8 mouse cellular contexts compared by ENCODE assay signal in genomic region chr2:181365655-181366075, GRCm38 (mm10). TPM values are rescaled to one million over a fixed set of nuclear protein-coding genes. Genes with fewer than 3 reads are reported as not detected.
DNase-seq lines count a peak whose midpoint lies in the region; ATAC-seq and TF ChIP-seq lines count a peak whose summit lies in the region.

No protein-coding gene starts in this region.

- no peak for DNase-seq in gastrocnemius, adult 2 months
- DNase-seq in gastrocnemius, adult 18-20 months (ENCODE audit: low spot score), result no peak
- DNase-seq in embryo, embryonic 11.5 days (ENCODE audit: low read depth, low spot score), result peak; percentile 14
- DNase-seq in hindbrain, postnatal 0 days (ENCODE audit: low spot score), result no peak
- no peak for DNase-seq in cerebellum, adult 9-11 months
- no peak for DNase-seq in layer of hippocampus, postnatal 10 days (ENCODE audit: low spot score in 2 of 2)

- H3K36me3 ChIP-seq in hindbrain, postnatal 0 days (ENCODE audit: insufficient read depth, low read length), result peaks cover 15% of the 10 kb centered on the region
- H3K36me3 ChIP-seq in midbrain, embryonic 13.5 days, result peaks cover 41% of the 10 kb centered on the region

- no peak for TF ChIP-seq CTCF in gastrocnemius, adult 2 months (IDR thresholded peaks at IDR 0.05)
- no peak; the same call in 1 of the 2 replicates for TF ChIP-seq CTCF in hindbrain, postnatal 0 days (IDR thresholded peaks at IDR 0.05; ENCODE audit: low read depth)

- H3K4me1 ChIP-seq in hindbrain, postnatal 0 days (ENCODE audit: insufficient read depth, low read length), result peaks cover 23% of the 10 kb centered on the region; the same call in 1 of the 2 replicates
- peaks cover 48% of the 10 kb centered on the region for H3K4me1 ChIP-seq in midbrain, embryonic 13.5 days (replicated peaks)

- WGBS in hindbrain, postnatal 0 days, result 0% methylated on average over 20 of the region's 20 CpGs
- WGBS in midbrain, embryonic 13.5 days, result 0% methylated on average over 20 of the region's 20 CpGs

- H3K9me3 ChIP-seq in hindbrain, postnatal 0 days (ENCODE audit: low read length), result no peaks in the 10 kb centered on the region
- no peaks in the 10 kb centered on the region for H3K9me3 ChIP-seq in midbrain, embryonic 13.5 days

- peak overlapping the region; percentile 96 for H3K4me2 ChIP-seq in hindbrain, postnatal 0 days (ENCODE audit: low read depth, low read length)
- peak overlapping the region; percentile 98 for H3K4me2 ChIP-seq in midbrain, embryonic 13.5 days (replicated peaks)

- peak overlapping the region; percentile 70 for H3K9ac ChIP-seq in hindbrain, postnatal 0 days (replicated peaks; ENCODE audit: low read length)
- H3K9ac ChIP-seq in midbrain, embryonic 13.5 days (replicated peaks), result peak overlapping the region; percentile 95

- peak overlapping the region; percentile 98 for H3K27ac ChIP-seq in gastrocnemius, adult 2 months
- H3K27ac ChIP-seq in hindbrain, postnatal 0 days, result peak overlapping the region; percentile 91
- H3K27ac ChIP-seq in midbrain, embryonic 13.5 days, result peak overlapping the region; percentile 85

- peak; percentile 28 for ATAC-seq in CD4-positive, CD25-positive, alpha-beta regulatory T cell, adult 4 months
- ATAC-seq in hindbrain, postnatal 0 days, result peak; percentile 61
- ATAC-seq in midbrain, embryonic 13.5 days, result peak; percentile 82

- H3K27me3 ChIP-seq in hindbrain, postnatal 0 days (ENCODE audit: insufficient read depth, low read length), result no peaks in the 10 kb centered on the region
- no peaks in the 10 kb centered on the region for H3K27me3 ChIP-seq in midbrain, embryonic 13.5 days

- intact Hi-C loops in gastrocnemius, adult 2 months (cut with DNase I), result no loop called here

- H3K4me3 ChIP-seq in gastrocnemius, adult 2 months, result peak overlapping the region; percentile 98
- H3K4me3 ChIP-seq in hindbrain, postnatal 0 days (ENCODE audit: low read length), result peak overlapping the region; percentile 73
- H3K4me3 ChIP-seq in midbrain, embryonic 13.5 days (replicated peaks), result peak overlapping the region; percentile 95

RNA-seq across cellular contexts. Expression of gene Arfrp1, which starts 0.5 kb away (rescaled TPM):
- 10 to 100 TPM; 23.6 to 30.8 TPM for total RNA-seq in gastrocnemius, adult 2 months (2021)
- total RNA-seq in gastrocnemius, adult 18-20 months (2021), result 10 to 100 TPM; 23.0 to 26.5 TPM
- 10 to 100 TPM; 67.6 to 76.2 TPM for polyA plus RNA-seq in CD4-positive, CD25-positive, alpha-beta regulatory T cell, adult 4 months (2017; shearing (Covaris generic))
- 13.0 and 14.7 TPM in 2 replicates for total RNA-seq in hindbrain, postnatal 0 days (2014; rRNA removed)
- polyA plus RNA-seq in hindbrain, postnatal 0 days (2015; fragmentation: Nextera tagmentation; extraction: Ambion mirVana), result 70.7 TPM in 2 replicates
- 91.6 and 95.9 TPM in 2 replicates for polyA plus RNA-seq in midbrain, embryonic 13.5 days (2015; fragmentation: Nextera tagmentation; extraction: Ambion mirVana)
- total RNA-seq in layer of hippocampus, postnatal 10 days (2021), result 10 to 100 TPM; 35.4 to 40.8 TPM

RNA-seq across cellular contexts. Expression of gene Zgpat, which starts 0.9 kb away (rescaled TPM):
- 10 to 100 TPM; 13.7 to 14.8 TPM for total RNA-seq in gastrocnemius, adult 2 months (2021)
- total RNA-seq in gastrocnemius, adult 18-20 months (2021), result 10 to 100 TPM; 11.7 to 12.4 TPM
- 10 to 100 TPM; 16.4 to 23.4 TPM for polyA plus RNA-seq in CD4-positive, CD25-positive, alpha-beta regulatory T cell, adult 4 months (2017; shearing (Covaris generic))
- total RNA-seq in hindbrain, postnatal 0 days (2014; rRNA removed), result 66.3 and 85.3 TPM in 2 replicates
- 37.5 and 40.6 TPM in 2 replicates for polyA plus RNA-seq in hindbrain, postnatal 0 days (2015; fragmentation: Nextera tagmentation; extraction: Ambion mirVana)
- 71.5 and 78.5 TPM in 2 replicates for polyA plus RNA-seq in midbrain, embryonic 13.5 days (2015; fragmentation: Nextera tagmentation; extraction: Ambion mirVana)
- 10 to 100 TPM; 64.3 to 74.5 TPM for total RNA-seq in layer of hippocampus, postnatal 10 days (2021)

RNA-seq across cellular contexts. Expression of gene Lime1, which starts 14.2 kb away (rescaled TPM):
- 1 to 10 TPM; 5.8 to 6.2 TPM for total RNA-seq in gastrocnemius, adult 2 months (2021)
- total RNA-seq in gastrocnemius, adult 18-20 months (2021), result 1 to 10 TPM; 3.8 to 4.5 TPM
- polyA plus RNA-seq in CD4-positive, CD25-positive, alpha-beta regulatory T cell, adult 4 months (2017; shearing (Covaris generic)), result 100 to 1,000 TPM; 302 to 371 TPM
- 49.0 and 62.1 TPM in 2 replicates for total RNA-seq in hindbrain, postnatal 0 days (2014; rRNA removed)
- 24.1 and 26.2 TPM in 2 replicates for polyA plus RNA-seq in hindbrain, postnatal 0 days (2015; fragmentation: Nextera tagmentation; extraction: Ambion mirVana)
- 42.1 and 46.7 TPM in 2 replicates for polyA plus RNA-seq in midbrain, embryonic 13.5 days (2015; fragmentation: Nextera tagmentation; extraction: Ambion mirVana)
- 10 to 100 TPM; 30.3 to 32.0 TPM for total RNA-seq in layer of hippocampus, postnatal 10 days (2021)

RNA-seq across cellular contexts. Expression of gene Rtel1, which starts 46.1 kb away (rescaled TPM):
- 10 to 100 TPM; 12.0 to 13.0 TPM for total RNA-seq in gastrocnemius, adult 2 months (2021)
- 10 to 100 TPM in 1 of 2 experiments, 1 to 10 TPM in 1; 7.3 to 10.8 TPM for total RNA-seq in gastrocnemius, adult 18-20 months (2021)
- 10 to 100 TPM; 42.4 to 44.3 TPM for polyA plus RNA-seq in CD4-positive, CD25-positive, alpha-beta regulatory T cell, adult 4 months (2017; shearing (Covaris generic))
- 52.2 and 97.2 TPM in 2 replicates for total RNA-seq in hindbrain, postnatal 0 days (2014; rRNA removed)
- 21.6 and 28.0 TPM in 2 replicates for polyA plus RNA-seq in hindbrain, postnatal 0 days (2015; fragmentation: Nextera tagmentation; extraction: Ambion mirVana)
- polyA plus RNA-seq in midbrain, embryonic 13.5 days (2015; fragmentation: Nextera tagmentation; extraction: Ambion mirVana), result 33.6 and 40.6 TPM in 2 replicates
- 10 to 100 TPM; 39.5 to 46.1 TPM for total RNA-seq in layer of hippocampus, postnatal 10 days (2021)

RNA-seq across cellular contexts. Expression of gene Stmn3, which starts 51.4 kb away (rescaled TPM):
- not detected for total RNA-seq in gastrocnemius, adult 2 months (2021)
- not detected for total RNA-seq in gastrocnemius, adult 18-20 months (2021)
- not detected for polyA plus RNA-seq in CD4-positive, CD25-positive, alpha-beta regulatory T cell, adult 4 months (2017; shearing (Covaris generic))
- 1,221 and 1,263 TPM in 2 replicates for total RNA-seq in hindbrain, postnatal 0 days (2014; rRNA removed)
- 1,758 and 1,824 TPM in 2 replicates for polyA plus RNA-seq in hindbrain, postnatal 0 days (2015; fragmentation: Nextera tagmentation; extraction: Ambion mirVana)
- 996 and 1,042 TPM in 2 replicates for polyA plus RNA-seq in midbrain, embryonic 13.5 days (2015; fragmentation: Nextera tagmentation; extraction: Ambion mirVana)
- total RNA-seq in layer of hippocampus, postnatal 10 days (2021), result 1,000 to 10,000 TPM in 1 of 2 experiments, 100 to 1,000 TPM in 1; 968 to 1,016 TPM

Comparison
In these comparisons a context has a peak if more than half of its experiments do, and no peak if none do; other contexts are left out.
1. ATAC-seq: peak in every context shown above with its lines; median percentile 82 in midbrain, embryonic 13.5 days; 61 in hindbrain, postnatal 0 days; 28 in CD4-positive, CD25-positive, alpha-beta regulatory T cell, adult 4 months.